Mouse (Mus musculus): ENCODE data around the gene Olfr1373.
"Not testable (repeated sequence)": the region's sequence is repeated elsewhere in the genome, so short reads cannot be mapped to it uniquely, and the experiment has no call there.

Olfr1373 gene

DNA sequence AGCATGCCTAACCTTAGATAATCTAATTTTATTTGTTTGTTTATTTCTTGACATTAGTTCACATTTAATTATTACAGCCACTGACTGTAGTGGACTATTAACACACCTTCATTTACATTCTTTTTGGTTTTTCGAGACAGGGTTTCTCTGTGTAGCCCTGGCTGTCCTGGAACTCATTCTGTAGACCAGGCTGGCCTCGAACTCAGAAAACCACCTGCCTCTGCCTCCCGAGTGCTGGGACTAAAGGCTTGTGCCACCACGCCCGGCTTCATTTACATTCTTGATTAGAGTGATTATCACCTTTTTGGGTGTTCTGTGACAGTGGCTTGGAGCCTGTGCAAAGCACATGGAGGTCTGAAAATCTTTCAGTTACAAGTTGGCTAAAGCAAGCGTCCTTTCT, 29.2 kb downstream of the Olfr1373 start:
- in situ Hi-C loops (cut with MboI; ENCODE audit: low pct_unique_long_range_greater_than_20kb in 1 of 2, low sequenced_read_pairs in 2 of 2, unreplicated experiment in 1 of 2), result not testable (repeated sequence)

DNA sequence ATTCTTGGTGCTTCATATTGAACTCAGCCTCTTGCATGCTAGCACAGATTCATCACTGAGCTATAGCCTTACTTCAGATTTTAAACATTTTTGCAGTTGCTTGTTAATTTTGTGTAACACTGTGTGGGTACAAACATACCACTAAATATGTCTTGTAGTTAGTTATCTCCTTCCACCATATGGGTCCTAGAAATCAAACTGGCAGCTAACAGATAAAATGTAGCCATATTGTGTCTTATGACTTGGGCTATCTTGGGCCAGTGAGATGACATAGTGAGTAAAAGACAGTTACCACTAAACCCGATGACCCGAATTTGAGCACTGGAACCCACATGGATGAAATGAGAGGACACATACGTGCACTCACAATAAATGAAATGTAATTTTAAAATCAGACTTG, 29.8 kb downstream of the Olfr1373 start:
- in situ Hi-C loops (cut with MboI; ENCODE audit: low pct_unique_long_range_greater_than_20kb in 1 of 2, low sequenced_read_pairs in 2 of 2, unreplicated experiment in 1 of 2), result no loop called here

DNA sequence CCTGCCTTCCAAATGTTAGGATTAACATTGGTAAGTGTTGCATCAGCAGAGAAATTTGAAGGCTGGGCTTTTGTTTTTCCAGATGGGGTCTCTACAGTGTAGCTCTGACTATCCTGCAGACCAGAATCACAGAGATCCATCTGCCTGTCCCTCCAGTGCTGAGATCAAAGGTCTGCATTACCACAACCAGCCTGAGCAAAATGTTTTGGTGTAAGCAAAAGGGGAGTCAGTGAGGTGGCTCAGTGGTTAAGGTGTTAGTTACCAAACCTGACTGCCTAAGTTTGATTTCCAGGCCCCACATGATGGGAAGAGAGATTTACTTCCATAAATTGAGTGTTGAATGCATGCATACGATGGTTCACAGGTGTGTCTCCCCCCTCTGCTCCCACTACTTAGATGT, 35.9 kb downstream of the Olfr1373 start:
- in situ Hi-C loops (cut with MboI; ENCODE audit: low pct_unique_long_range_greater_than_20kb in 1 of 2, low sequenced_read_pairs in 2 of 2, unreplicated experiment in 1 of 2), result no loop called here

DNA sequence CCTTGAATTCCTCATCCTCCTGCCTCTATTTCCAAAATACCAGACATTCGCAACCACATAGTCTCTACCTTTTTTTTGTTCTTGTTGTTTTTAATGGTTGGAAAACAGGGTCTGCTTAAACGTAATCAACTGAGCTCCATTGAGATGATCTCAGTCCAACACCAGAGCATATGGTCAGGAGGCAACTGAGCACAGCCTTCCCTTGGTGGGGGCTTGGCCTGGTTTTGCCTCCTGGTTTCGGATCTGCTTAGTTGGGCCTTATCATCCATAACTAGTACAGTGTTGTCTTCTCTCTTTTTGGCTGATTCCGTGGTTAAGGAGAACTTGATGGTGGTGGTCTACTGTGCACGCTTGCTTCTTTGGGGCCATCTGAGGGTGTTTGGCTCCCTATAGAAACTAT, 36.5 kb downstream of the Olfr1373 start:
- in situ Hi-C loops (cut with MboI; ENCODE audit: low pct_unique_long_range_greater_than_20kb in 1 of 2, low sequenced_read_pairs in 2 of 2, unreplicated experiment in 1 of 2), result no loop called here

DNA sequence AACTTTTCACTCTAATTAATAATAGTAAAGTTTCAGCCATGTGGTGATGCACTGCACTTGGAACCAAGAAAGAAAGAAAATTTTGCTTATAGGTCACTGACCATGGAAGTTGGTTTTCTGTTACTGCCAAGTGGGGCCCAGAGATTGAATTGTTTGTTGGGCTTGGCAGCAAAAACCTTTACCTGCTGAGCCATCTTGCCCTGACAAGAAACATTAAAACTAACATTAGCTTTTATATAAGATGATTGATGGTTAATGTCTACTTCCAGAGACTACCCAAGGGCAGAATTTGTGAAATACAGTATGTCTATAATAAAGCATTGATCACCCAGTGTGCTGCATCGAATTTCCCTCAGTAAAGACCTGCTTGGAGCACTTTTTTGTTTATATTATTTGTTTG, 38.9 kb downstream of the Olfr1373 start:
- in situ Hi-C loops (cut with MboI; ENCODE audit: low pct_unique_long_range_greater_than_20kb in 1 of 2, low sequenced_read_pairs in 2 of 2, unreplicated experiment in 1 of 2), result no loop called here

DNA sequence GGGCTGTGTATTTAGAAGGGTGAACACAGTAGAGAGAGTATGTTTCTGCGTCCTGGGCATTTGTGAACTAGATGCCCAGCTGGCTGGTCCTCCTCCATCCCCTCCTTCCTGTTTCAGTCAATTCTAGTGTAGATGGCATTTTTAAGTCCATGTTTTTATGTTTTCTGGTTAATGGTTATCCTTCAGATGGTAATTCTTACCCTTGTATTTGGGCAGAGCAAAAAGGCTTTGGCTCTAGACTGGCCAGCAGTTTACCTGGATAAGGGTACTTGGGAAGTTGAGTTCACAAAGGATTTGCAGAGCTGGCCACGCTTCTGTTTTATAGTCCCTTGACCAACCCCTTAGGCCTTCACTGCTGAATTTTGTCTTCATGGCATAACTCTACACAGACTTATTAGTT, 39.3 kb downstream of the Olfr1373 start:
- in situ Hi-C loops (cut with MboI; ENCODE audit: low pct_unique_long_range_greater_than_20kb in 1 of 2, low sequenced_read_pairs in 2 of 2, unreplicated experiment in 1 of 2), result no loop called here

DNA sequence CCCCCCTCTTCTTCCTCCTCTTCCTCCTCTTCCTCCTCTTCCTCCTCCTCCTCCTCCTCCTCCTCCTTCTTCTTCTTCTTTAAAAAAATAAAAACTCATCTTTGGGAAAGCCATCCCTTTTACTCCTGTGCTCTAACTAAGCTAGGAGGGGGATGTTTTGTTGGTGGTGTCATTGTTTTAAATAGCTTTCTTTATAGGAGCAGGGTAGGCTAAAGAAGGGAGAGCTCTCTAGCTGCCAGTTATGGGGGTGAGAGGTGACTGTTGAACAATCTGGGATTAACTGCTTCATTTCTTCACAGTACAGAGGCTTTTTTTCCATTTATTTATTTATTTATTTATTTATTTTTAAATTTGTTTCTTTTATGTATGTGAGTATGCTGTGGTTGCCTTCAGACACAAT, 39.8 kb downstream of the Olfr1373 start:
- in situ Hi-C loops (cut with MboI; ENCODE audit: low pct_unique_long_range_greater_than_20kb in 1 of 2, low sequenced_read_pairs in 2 of 2, unreplicated experiment in 1 of 2), result no loop called here

DNA sequence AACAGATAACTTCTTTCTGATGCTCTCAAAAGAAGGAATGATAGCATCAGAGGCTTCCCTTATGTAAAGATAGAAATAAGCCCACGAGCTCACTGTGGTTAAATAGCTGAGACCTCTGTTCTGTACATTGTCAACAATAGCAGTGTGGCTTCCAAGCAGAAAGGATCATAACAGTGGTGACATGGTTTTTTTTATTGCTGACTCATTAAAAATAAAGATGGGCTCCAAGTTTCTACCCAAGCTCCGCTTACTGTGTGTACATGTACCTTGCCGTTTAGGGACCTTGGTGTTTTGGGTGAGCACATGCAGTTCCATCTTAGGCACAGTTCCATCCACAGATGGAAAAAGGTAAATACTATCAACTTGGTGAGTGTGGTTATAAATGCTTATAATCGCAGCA, 42.4 kb downstream of the Olfr1373 start:
- in situ Hi-C loops (cut with MboI; ENCODE audit: low pct_unique_long_range_greater_than_20kb in 1 of 2, low sequenced_read_pairs in 2 of 2, unreplicated experiment in 1 of 2), result no loop called here

DNA sequence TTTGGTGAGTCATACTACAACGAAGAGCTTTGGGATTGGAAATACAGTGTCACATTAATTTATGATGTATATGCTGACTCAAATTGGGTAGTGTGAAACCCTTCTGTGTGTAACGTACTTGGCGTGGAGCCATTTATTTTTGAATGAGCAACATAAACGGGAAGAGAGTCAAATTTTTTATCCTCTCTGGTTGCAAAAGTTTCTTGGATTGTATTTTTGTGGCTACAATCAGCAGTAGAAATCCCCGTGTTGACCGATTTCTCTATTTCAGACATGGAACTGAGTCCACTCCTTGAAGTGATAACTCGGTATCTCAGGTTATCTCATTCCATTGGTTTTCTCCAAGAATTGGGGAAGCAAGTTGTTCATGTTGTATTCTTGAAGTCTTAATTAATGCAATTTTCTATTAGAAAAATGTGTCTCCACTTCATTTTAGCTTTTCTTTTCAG, 45.5 kb downstream of the Olfr1373 start:
- in situ Hi-C loops (cut with MboI; ENCODE audit: low pct_unique_long_range_greater_than_20kb in 1 of 2, low sequenced_read_pairs in 2 of 2, unreplicated experiment in 1 of 2), result no loop called here

DNA sequence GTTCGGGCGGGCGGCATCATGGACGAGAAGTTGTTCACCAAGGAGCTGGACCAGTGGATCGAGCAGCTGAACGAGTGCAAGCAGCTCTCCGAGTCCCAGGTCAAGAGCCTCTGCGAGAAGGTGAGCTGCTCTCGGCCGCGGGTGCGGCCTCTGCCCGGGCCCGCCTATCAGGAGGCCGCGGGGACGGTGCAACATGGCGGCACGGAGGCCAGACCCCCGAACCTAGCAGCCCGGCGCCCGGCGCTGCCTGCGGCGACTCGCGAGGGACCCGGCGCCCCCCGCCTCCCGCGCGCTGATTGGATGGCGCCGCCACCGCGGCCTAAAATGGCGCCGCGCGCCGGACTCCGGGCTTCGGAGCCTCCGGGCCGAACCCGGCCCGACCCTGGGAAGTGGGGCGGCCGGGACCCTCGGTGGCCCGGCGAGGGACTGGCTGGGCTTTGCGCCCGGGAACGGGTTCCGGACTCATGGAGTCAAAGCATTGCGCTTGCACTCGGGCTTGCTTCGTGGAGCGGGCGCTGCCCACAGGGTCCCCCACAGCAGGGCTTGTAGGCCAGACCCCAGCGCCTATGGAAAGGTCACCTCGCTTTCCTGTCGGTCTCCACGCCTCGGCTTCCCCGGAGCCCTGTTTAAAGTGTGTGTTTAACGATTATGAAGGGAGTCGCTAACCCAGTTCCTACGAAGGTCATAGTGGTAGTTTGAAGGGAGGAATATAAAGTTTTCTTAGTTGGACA, 46.1 kb downstream of the Olfr1373 start:
- in situ Hi-C loops (cut with MboI; ENCODE audit: low pct_unique_long_range_greater_than_20kb in 1 of 2, low sequenced_read_pairs in 2 of 2, unreplicated experiment in 1 of 2), result no loop called here

DNA sequence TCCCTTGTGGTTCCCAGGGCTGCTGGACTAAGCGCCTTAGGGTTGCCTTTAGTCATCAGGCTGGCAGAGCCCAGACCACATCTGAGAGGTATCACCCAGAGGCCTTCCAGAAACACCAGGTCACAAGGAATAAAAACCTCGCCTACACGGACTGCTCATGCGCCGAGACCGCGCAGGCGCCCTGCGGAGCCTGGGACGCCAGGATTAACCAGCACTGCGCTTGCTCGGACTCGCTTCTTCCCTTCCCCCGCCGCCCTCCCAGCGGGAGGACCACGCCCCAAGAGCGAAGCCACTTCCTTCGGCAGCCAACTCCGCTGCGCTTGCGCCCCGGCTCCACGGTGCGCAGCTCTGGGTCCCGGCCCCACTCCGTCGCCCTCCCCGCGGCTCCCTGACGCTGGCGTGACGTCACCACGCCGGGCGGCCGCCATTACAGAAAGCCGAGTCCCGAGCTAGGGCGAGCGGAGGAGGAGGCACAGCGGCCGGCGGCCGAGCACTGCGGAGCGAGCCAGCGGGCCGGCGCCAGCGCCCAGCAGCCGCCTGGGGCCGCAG, 46.9 kb downstream of the Olfr1373 start, which contains the start of gene Ppp2ca:
TSS of gene Ppp2ca (plus strand) at position 284 of the 549 bp plus-strand sequence.
- in situ Hi-C loops (cut with MboI; ENCODE audit: low pct_unique_long_range_greater_than_20kb in 1 of 2, low sequenced_read_pairs in 2 of 2, unreplicated experiment in 1 of 2), result no loop called here

DNA sequence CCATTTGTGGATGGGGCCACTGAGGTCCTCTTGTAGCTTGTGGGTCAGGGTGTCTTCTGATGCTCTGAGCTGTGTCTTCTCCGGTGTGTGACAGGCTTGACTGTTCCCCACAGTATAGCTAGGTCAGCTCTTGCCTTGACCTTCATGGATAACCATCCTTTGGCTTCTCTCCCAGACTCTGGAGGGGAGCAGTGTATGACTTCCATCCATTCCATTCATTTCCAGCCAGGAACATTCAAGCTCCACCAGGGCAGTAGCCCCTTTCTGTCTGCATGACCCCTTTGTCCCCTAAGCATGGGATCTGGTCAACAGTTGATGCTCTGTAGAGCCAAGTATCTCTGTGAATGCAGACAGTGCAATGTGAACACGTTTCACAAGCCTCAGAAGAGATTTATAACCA, 47.7 kb downstream of the Olfr1373 start:
- in situ Hi-C loops (cut with MboI; ENCODE audit: low pct_unique_long_range_greater_than_20kb in 1 of 2, low sequenced_read_pairs in 2 of 2, unreplicated experiment in 1 of 2), result no loop called here

DNA sequence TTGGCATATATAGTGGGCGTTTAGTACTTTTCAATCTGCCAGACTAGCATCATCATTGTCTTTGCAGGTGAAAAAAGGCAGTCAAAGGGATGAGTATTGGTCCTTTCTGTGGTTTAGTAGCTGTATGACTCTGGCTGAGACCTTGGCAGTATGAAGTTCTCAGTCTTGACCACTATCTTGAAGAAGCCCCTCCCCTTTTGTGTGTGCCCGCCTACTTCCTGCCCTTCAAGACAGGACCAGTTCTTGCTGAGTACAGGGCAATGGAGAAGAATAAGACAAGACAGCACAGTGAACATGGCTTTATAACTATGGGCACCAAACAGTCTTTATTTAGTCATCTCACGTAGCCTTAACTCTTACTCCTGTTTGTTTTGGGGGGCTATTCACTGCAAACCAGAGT, 48.3 kb downstream of the Olfr1373 start:
- in situ Hi-C loops (cut with MboI; ENCODE audit: low pct_unique_long_range_greater_than_20kb in 1 of 2, low sequenced_read_pairs in 2 of 2, unreplicated experiment in 1 of 2), result no loop called here

Measured in mouse embryonic stem cell (cell line).